Mouse (Mus musculus) B cell, adult 62 days (primary cell): Measurements from ENCODE around the gene Prrc2b. TPM values are rescaled to one million over a fixed set of nuclear protein-coding genes. Genes with fewer than 3 reads are reported as not detected.

Experiments used
- total RNA-seq: library from RNA; stranded (reverse); gene quantifications from 4 replicates; pipeline ENCODE4 v1.2.4, GENCODE M21; 2023

Gene Prrc2b
- 94.0 to 99.1 TPM (median 96.9 TPM) in 4 replicates for total RNA-seq

DNA sequence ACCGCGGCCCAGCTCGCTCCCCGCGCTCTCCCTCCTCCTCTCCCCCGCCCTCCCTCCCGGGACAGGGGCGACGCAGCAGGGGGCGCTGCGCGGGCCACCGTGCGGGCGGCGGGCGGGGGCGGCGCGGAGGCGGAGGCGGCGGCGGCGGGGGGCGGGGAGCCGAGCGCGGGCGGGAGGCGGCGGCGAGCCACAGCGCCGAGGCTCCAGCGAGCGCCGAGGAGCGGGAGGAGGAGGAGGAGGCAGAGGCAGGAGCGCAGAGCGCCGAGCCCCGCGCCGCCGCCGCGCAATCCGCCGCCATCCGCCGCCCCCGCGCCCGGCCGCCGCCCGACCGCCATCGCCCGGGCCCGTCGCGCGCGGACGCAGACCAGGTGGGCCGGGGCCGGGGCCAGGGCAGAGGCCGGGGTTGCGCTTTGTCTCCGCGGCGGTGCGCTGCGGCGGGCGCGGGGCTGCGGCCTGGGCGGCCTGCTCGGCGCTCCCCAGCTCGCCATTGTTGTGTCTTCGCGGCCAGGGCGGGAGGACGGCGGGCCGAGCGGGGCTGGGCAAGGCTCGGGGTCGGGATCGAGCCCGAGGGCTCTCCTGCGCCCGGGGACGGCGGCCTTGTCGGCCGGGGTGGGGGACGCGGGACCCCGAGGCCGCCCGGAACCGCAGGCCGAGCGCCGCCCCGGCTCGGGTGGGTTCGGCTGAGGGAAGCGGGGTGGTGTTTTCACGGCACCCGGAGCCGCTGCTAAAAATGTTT is at the start of gene Prrc2b:
Gene Prrc2b (plus strand): TSS at position 159 of the 736 bp plus-strand sequence.

DNA sequence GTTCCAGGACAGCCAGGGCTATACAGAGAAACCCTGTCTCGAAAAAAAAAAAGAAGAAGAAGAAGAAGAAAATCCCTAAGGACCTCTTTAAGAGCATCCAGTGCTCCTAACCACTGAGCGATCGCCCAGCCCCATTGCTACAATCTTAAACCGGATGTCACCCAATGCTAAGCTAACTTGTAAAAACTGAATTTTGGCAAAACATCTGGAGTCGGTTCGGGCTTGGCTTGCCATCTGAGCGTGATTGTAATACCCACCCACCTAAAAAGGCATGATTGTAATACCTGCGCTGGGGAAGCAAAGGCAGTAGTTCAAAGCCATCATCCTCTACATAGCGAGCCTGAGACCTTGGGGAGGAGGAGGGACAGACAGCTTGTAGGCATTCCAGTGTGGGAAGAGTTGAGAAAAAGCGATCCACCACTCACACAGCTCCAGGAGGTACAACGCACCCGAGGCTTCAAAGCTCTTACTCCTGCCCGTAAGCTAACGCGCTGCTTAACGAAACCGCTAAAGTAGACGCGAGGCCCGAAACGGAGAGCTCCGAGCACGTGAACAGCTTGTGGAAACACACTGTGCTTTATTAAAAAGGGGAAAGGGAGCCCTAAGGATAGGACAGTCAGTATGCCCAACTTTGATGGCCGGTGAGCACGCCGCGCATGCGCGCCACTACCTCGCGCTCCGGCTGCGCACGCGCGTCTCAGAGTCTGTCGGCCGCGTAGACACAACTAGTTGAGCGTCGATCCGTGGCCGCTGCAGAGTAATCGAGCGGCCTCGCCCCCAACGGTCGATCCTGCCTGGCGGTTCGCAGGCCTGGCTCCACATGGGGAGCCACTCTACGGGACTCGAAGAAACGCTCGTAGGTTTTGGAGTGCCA is 85.2 kb downstream of the Prrc2b start, which contains the start of gene Pomt1:
Gene Pomt1 (plus strand): TSS at position 705 of the 874 bp plus-strand sequence.

DNA sequence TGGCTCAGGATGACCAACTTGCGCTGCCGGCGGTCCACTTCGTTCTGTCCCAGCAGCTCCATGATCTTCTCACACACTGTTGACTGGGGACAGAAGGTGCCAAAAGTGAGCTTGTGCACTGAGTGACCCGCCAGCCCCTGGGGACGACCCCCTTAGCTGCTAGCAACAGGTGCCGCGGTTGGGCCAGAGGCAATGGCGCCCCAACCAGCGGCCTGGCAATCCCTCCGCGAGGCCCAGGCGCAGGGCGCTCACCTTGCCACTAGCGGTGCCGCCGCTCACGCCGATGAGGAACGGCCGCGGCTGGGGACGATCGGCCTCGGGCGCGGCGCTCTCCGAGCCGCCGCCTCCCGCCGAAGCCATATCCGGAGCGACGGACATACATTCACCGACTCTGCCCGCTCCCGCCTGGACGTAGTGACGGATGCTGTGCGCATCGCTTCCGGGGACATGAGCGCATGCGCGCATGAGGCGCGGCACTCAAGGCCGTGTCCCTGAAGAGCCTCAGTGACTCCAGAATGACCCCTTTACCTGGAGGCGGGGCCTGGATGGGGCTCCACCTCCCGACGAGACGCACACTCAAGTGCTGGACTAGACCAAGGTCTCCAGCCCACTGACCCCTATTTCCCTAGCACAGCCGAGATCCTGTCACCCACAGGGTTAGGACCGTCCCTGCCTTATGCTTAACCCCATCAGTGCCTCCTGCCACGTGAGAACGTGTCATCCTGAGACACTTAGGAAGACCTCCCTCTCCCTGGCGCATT is 109.0 kb downstream of the Prrc2b start, which contains the start of gene Uck1:
Gene Uck1 (minus strand): TSS at position 503 of the 761 bp plus-strand sequence.

Other genes starting within 250 kb of the Prrc2b start
- not detected in 4 replicates for gene Aif1l, start 200.9 kb upstream of the Prrc2b start, total RNA-seq
- gene Nup214, start 176.6 kb upstream of the Prrc2b start, total RNA-seq, result 138 to 185 TPM (median 146 TPM) in 4 replicates
- 12.5 to 18.2 TPM (median 14.8 TPM) in 4 replicates for gene Fam78a, start 66.2 kb upstream of the Prrc2b start, total RNA-seq
- gene Plpp7, start 55.6 kb upstream of the Prrc2b start, total RNA-seq, result 0.29 to 0.49 TPM (median 0.30 TPM) in 3 of 4 replicates, not detected in the other
- 16.1 to 20.4 TPM (median 18.2 TPM) in 4 replicates for gene Pomt1, start 85.5 kb downstream of the Prrc2b start, total RNA-seq
- 120 to 136 TPM (median 126 TPM) in 4 replicates for gene Uck1, start 109.1 kb downstream of the Prrc2b start, total RNA-seq
- gene Golga2, start 136.3 kb downstream of the Prrc2b start, total RNA-seq, result 60.2 to 74.9 TPM (median 69.9 TPM) in 4 replicates
- 75.2 to 96.3 TPM (median 76.7 TPM) in 4 replicates for gene Swi5, start 137.0 kb downstream of the Prrc2b start, total RNA-seq
- 129 to 145 TPM (median 135 TPM) in 4 replicates for gene Ciz1, start 201.2 kb downstream of the Prrc2b start, total RNA-seq
- 0.53 TPM in 1 of 4 replicates, not detected in the others for gene Dnm1, start 202.3 kb downstream of the Prrc2b start, total RNA-seq
- gene 1110008P14Rik, start 230.9 kb downstream of the Prrc2b start, total RNA-seq, result 45.9 to 49.6 TPM (median 48.1 TPM) in 4 replicates
- 1.1 to 2.4 TPM (median 2.2 TPM) in 3 of 4 replicates, not detected in the other for gene Lcn2, start 237.2 kb downstream of the Prrc2b start, total RNA-seq
- 7.4 to 9.9 TPM (median 9.3 TPM) in 4 replicates for gene Ptges2, start 244.8 kb downstream of the Prrc2b start, total RNA-seq